Mouse (Mus musculus): ENCODE measurements around the gene Clca3a1. TPM values are rescaled to one million over a fixed set of nuclear protein-coding genes. Genes with fewer than 3 reads are reported as not detected.
"Not testable (repeated sequence)": the region's sequence is repeated elsewhere in the genome, so short reads cannot be mapped to it uniquely, and the experiment has no call there.

Clca3a1 gene
- not detected in 2 replicates for polyA plus RNA-seq (2012; ENCODE audit: insufficient read depth, insufficient read length, missing spikeins)

DNA sequence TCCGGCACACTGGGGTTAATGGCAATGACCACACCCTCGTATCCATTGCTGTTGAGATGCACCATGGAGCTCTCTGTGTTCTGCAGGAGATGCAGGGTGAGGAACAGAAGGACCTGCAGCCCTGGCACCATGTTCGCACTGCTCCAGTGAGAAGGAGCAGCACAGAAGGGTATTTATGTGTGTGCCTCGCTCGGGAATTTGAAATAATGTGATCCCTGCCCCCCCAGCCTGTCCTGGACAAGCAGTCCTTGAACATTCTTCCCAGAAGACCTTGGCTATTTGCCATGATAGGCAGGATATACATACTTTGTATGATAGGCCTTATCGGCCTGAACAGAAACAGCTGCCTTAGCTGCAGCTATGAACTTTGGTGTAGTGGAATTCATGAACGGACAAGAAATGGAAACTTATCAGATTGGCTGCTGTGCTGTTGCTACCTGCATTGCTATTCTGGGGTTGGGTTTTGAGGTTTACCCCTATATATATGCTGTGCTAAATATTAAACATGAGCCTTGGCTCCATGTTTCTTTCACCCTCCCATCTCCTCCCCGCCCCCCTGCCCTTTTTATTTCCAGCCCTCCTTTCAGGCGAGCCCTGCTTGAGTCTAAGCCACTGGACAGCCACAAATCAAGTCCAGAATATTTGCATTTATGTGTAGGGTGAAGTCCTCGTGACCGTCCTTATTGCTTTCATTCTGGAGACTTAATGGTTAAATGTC is at the start of gene Clca3a1:
Clca3a1 (minus strand) TSS at position 386 of the 718 bp plus-strand sequence.
- Histone ChIP-seq H3K4me1 (ENCODE audit: control insufficient read depth, insufficient read depth, low read length) (no peaks in the 10 kb centered on the region), H3K27ac (ENCODE audit: insufficient read depth, low read depth, low read length) (no peak within 1 kb of the TSS), H3K4me3 (ENCODE audit: insufficient read depth, low read length) (no peak within 1 kb of the TSS)
- TF ChIP-seq CTCF (IDR thresholded peaks at IDR 0.05; ENCODE audit: low read depth, low read length) = no peak

DNA sequence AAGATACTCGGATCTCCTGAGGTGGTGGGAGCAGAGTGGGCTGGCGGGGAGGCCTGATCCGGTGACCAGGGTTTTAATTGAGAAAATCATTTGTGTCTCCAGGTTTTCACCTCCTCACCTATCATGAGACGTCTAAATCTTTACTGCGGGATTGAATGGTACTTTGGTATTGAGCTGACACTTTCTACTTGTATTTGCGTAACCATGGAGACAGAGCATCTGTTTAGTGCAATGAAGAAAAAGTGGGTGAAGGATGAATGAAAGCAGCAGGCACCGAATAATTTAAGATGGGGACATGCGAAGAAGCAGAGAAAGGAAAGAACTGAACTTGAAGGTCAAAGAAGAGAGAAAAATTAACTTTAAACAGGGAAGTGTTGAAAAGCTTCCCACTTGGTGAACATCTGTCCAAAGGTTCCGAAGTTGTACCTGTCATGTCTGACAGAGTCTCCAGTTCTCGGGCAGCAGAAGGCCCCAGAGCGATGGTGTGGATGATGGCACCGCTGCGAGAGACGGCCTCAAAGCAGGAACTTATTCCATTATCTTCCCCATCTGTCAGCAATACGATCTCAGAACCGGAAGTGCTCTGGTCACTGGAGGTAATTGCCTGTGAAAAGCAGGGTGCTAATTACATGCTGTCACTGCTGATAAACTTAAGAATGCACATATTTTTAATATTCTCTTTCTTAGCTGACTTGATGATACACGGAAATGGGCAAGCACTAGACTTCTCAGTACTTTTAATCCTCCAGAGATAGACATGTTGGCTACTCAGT is 47.6 kb upstream of the Clca3a1 start:
- H3K4me3 ChIP-seq (ENCODE audit: insufficient read depth, low read length); H3K27ac ChIP-seq (ENCODE audit: insufficient read depth, low read depth, low read length); H3K4me1 ChIP-seq (ENCODE audit: control insufficient read depth, insufficient read depth, low read length): not testable (repeated sequence)

DNA sequence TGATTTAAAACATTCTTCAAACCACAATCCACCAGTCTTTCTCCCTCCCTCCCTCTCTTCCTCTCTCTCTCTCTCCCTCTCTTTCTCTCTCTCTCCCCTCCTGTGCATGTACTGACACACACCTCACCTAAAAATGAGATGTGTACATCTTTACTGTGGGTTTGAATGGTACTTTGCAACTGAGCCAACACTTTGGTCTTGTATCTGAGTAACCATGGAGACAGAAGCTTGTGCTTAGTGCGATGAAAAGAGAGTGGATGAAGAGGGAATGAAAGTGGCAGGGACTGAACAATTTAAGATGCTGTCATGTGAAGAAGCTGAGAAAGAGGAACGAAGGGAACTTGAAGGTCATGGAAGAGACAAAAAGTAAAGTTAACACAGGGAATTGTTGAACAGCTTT is 45.8 kb upstream of the Clca3a1 start:
- H3K4me3 ChIP-seq (ENCODE audit: insufficient read depth, low read length); H3K27ac ChIP-seq (ENCODE audit: insufficient read depth, low read depth, low read length); H3K4me1 ChIP-seq (ENCODE audit: control insufficient read depth, insufficient read depth, low read length): not testable (repeated sequence)

DNA sequence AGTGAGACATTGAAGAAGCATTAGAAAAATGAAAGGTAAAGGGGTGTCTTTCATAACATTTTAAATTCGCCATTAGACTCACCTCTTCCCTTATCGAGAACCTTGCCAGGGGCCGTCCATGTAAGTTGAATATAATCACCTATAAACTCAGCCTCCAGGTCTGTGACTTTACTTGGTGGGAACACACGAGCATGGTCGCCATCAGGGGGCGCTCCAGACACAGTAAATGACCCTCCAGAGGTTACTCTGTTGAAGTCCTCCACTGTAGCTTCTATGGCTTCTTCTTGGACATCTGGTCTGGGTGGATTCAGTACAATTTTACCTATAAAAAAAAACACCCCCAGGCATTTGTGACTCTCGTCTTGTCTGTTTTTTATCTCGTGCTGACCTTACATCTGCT is 41.1 kb upstream of the Clca3a1 start:
- Histone ChIP-seq H3K4me1 (ENCODE audit: control insufficient read depth, insufficient read depth, low read length) (no peaks in the 10 kb centered on the region), H3K27ac (ENCODE audit: insufficient read depth, low read depth, low read length) (no peak overlapping the region), H3K4me3 (ENCODE audit: insufficient read depth, low read length) (no peak overlapping the region)
- TF ChIP-seq POLR2A (IDR thresholded peaks at IDR 0.05; ENCODE audit: borderline replicate concordance, low read depth, low read length) = no peak
- peak; percentile 55 for TF ChIP-seq CTCF (IDR thresholded peaks at IDR 0.05; ENCODE audit: low read depth, low read length)

DNA sequence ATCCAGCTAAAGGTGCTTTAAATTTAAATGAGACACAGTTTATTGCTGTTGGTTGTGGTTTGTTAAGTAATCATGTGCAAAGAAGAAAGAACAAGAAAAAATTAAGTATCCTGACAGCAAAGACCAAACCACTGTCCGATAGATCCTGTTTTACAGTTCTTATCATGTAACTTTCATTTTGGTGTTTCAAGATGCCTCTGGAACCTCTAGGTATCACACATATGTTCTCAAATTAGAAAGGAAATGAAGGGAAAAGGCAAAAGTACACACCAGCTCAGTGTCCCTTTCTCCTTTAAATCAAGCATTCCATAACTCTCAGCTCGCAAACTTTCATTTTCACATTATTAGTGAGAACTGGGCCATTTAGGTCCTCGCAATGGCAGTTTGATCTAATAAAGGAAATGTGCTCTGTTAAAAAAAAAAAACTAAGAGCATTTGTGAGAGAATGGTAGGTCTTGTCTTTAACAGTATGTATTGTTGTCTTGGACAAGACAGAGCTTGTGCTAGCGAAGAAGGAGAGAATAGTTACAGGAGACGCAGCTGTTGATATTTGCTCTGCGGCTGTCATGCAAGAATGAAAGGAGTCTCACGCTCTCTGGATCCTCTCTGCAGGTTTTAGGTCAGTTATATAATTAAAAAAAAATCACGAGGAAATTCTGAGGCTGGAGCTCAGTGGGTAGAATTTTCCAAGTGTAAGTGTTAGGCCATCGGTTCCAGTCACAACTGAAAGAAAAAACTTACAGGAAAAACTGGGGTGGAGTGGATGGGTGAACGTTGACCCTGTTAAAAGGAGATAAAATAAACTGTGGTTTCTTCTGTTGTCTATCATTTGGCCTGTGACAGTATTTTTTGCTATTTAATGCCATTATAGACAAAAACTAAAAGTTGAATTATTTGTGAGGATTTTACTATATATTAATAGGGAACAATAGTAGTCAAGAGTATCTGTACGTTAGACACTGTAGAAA is 24.7 kb upstream of the Clca3a1 start:
- no peak overlapping the region for H3K27ac ChIP-seq (ENCODE audit: insufficient read depth, low read depth, low read length)
- TF ChIP-seq POLR2A (IDR thresholded peaks at IDR 0.05; ENCODE audit: borderline replicate concordance, low read depth, low read length) = no peak
- no peak for TF ChIP-seq CTCF (IDR thresholded peaks at IDR 0.05; ENCODE audit: low read depth, low read length)

DNA sequence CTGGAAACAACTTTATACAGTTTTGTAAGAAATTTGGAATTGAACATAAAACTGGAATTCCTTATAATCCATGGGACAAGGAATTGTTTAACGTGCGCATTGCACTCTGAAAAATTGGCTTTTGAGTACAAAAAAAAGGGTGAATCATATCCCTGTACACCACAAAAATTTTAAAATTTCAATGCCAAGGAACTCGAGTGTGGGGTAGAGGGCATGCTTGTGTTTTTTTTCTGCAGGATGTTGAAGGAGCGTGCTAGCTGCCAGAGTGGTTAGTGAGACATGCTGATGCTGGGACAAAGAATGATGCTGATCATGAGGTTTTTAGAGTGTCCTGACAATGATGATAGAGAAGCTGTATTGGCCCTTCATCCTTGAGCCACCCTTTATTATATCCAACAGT is 4.4 kb upstream of the Clca3a1 start:
- TF ChIP-seq POLR2A (IDR thresholded peaks at IDR 0.05; ENCODE audit: borderline replicate concordance, low read depth, low read length) (no peak), CTCF (IDR thresholded peaks at IDR 0.05; ENCODE audit: low read depth, low read length) (no peak)
- Histone ChIP-seq H3K4me3 (ENCODE audit: insufficient read depth, low read length) (no peak overlapping the region), H3K27ac (ENCODE audit: insufficient read depth, low read depth, low read length) (no peak overlapping the region), H3K4me1 (ENCODE audit: control insufficient read depth, insufficient read depth, low read length) (no peaks in the 10 kb centered on the region)

More for the DNA sequence above, 24.7 kb upstream of the Clca3a1 start:
- no peaks in the 10 kb centered on the region for H3K4me1 ChIP-seq (ENCODE audit: control insufficient read depth, insufficient read depth, low read length)
- H3K4me3 ChIP-seq (ENCODE audit: insufficient read depth, low read length) = no peak overlapping the region

DNA sequence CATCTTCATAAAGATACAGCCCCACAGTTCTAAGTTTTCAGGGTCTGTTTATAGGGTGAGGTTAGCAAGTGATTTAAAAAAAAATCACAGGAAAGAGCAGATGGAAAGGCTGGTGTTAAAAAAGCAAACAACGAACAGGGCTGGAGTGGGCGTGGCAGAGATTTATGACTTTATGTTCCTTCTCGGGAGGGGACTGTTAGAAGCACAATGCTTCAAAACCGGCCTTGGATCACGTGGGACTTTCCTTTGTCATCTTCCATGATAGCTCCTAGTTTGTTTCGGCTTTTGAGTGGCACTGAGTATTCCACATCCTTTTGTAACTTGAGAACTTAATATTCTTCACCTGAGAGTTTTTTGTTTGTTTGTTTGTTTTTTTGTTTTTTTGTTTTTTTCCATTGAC is 677 bp upstream of the Clca3a1 start:
- H3K4me3 ChIP-seq (ENCODE audit: insufficient read depth, low read length) = no peak overlapping the region
- no peak for TF ChIP-seq POLR2A (IDR thresholded peaks at IDR 0.05; ENCODE audit: borderline replicate concordance, low read depth, low read length)
- TF ChIP-seq CTCF (IDR thresholded peaks at IDR 0.05; ENCODE audit: low read depth, low read length) = no peak
- no peak overlapping the region for H3K27ac ChIP-seq (ENCODE audit: insufficient read depth, low read depth, low read length)
- no peaks in the 10 kb centered on the region for H3K4me1 ChIP-seq (ENCODE audit: control insufficient read depth, insufficient read depth, low read length)

DNA sequence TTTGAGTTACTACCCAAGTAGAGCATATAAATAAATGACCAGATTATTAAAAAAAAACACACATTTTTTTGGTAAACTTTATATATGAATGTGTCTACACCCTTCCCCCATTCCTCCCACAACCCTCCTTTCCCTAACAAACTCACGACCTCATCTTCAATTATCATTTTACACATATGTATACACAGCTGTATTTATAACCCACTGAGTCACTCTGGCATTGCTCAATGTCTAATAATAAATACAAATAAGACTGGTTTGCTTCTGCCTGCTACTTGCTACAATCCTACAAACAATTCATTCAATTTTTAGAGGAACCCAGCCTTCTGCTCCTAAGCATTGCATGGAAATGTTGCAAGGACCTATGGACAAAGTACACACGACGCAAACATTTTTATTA is 1.1 kb downstream of the Clca3a1 start:
- TF ChIP-seq CTCF (IDR thresholded peaks at IDR 0.05; ENCODE audit: low read depth, low read length) = no peak
- no peak for TF ChIP-seq POLR2A (IDR thresholded peaks at IDR 0.05; ENCODE audit: borderline replicate concordance, low read depth, low read length)
- Histone ChIP-seq H3K4me3 (ENCODE audit: insufficient read depth, low read length) (no peak overlapping the region), H3K27ac (ENCODE audit: insufficient read depth, low read depth, low read length) (no peak overlapping the region), H3K4me1 (ENCODE audit: control insufficient read depth, insufficient read depth, low read length) (no peaks in the 10 kb centered on the region)

DNA sequence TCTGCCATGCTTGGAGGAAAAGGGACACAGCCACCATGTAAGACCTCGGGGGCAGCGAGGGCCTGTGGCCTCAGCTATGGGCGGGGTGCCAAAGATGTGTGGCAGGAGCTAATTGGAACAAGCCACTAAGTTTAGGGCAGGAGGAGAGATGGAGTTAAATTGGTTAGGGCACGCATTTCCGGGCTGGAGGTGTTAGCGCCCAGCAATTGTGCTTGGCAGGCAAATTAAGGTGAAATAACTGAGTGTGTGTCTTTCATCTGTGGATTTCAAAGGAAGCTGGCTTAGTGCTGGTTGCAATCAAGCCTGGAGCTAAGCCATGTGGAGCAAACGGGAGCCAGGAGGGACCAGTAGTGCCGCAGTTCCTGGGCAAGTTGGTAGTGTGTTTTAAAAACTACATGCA is 4.7 kb downstream of the Clca3a1 start:
- not testable (repeated sequence) for H3K4me1 ChIP-seq (ENCODE audit: control insufficient read depth, insufficient read depth, low read length)

DNA sequence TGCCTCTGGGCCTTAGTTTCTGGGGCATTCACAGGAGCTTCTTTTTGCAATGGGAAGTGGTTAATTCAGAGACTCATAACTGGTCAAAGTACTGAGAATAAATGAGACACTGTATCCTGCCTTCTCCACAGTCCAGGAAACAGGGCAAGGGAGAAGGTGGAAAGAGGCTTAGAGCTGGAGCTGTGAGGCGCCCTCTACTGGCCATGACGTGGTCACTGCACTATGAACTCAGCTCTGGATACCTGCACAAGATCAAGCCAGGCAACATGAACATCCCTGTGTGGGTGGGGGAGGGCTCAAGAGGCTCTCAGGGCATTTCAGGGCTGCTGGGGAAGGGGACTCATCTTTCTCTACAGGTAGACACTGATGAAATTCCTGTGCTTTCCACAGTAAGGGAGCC is 7.7 kb downstream of the Clca3a1 start:
- H3K27ac ChIP-seq (ENCODE audit: insufficient read depth, low read depth, low read length) = no peak overlapping the region
- H3K4me3 ChIP-seq (ENCODE audit: insufficient read depth, low read length) = no peak overlapping the region
- TF ChIP-seq POLR2A (IDR thresholded peaks at IDR 0.05; ENCODE audit: borderline replicate concordance, low read depth, low read length) = no peak
- TF ChIP-seq CTCF (IDR thresholded peaks at IDR 0.05; ENCODE audit: low read depth, low read length) = peak; percentile 46
- no peaks in the 10 kb centered on the region for H3K4me1 ChIP-seq (ENCODE audit: control insufficient read depth, insufficient read depth, low read length)

More for the DNA sequence above, 4.7 kb downstream of the Clca3a1 start:
- not testable (repeated sequence) for H3K27ac ChIP-seq (ENCODE audit: insufficient read depth, low read depth, low read length); H3K4me3 ChIP-seq (ENCODE audit: insufficient read depth, low read length)

DNA sequence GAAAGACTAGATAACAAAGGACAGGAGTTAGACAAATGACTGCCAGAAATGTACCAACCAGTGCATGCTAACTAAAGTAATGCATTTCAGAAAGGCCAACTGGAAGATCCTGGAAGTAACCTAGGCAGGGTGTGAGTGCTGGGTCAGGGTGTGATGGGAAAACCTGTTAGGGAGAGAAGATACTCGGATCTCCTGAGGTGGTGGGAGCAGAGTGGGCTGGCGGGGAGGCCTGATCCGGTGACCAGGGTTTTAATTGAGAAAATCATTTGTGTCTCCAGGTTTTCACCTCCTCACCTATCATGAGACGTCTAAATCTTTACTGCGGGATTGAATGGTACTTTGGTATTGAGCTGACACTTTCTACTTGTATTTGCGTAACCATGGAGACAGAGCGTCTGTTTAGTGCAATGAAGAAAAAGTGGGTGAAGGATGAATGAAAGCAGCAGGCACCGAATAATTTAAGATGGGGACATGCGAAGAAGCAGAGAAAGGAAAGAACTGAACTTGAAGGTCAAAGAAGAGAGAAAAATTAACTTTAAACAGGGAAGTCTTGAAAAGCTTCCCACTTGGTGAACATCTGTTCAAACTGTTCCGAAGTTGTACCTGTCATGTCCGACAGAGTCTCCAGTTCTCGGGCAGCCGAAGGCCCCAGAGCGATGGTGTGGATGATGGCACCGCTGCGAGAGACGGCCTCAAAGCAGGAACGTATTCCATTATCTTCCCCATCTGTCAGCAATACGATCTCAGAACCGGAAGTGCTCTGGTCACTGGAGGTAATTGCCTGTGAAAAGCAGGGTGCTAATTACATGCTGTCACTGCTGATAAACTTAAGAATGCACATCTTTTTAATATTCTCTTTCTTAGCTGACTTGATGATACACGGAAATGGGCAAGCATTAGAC is 11.5 kb downstream of the Clca3a1 start:
- not testable (repeated sequence) for H3K4me3 ChIP-seq (ENCODE audit: insufficient read depth, low read length); H3K4me1 ChIP-seq (ENCODE audit: control insufficient read depth, insufficient read depth, low read length); H3K27ac ChIP-seq (ENCODE audit: insufficient read depth, low read depth, low read length)

DNA sequence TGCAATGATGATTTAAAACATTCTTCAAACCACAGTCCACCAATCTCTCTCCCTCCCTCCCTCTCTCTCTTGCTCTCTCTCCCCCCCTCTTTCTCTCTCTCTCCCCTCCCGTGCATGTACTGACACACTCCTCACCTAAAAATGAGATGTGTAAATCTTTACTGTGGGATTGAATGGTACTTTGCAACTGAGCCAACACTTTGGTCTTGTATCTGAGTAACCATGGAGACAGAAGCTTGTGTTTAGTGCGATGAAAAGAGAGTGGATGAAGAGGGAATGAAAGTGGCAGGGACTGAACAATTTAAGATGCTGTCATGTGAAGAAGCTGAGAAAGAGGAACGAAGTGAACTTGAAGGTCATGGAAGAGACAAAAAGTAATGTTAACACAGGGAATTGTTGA is 13.1 kb downstream of the Clca3a1 start:
- H3K27ac ChIP-seq (ENCODE audit: insufficient read depth, low read depth, low read length); H3K4me1 ChIP-seq (ENCODE audit: control insufficient read depth, insufficient read depth, low read length); H3K4me3 ChIP-seq (ENCODE audit: insufficient read depth, low read length): not testable (repeated sequence)

DNA sequence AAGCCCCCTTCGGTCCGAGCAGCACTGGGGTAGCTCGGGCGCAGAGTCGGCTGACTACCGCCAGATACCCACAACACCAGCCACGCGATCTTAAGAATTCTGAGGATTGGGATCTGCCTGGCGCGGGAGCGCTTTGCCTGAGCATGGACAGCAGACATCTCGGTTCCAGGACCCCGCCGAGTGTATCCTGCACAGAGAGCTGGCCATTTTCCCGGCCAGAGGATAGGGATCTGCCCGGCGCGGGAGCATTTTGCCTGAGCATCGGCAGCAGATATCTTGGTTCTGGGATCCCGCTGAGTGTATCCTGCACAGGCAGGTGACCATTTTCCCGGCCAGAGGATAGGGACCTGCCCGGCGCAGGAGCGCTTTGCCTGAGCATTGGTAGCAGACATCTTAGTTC is 22.4 kb downstream of the Clca3a1 start:
- H3K4me3 ChIP-seq (ENCODE audit: insufficient read depth, low read length); H3K27ac ChIP-seq (ENCODE audit: insufficient read depth, low read depth, low read length); H3K4me1 ChIP-seq (ENCODE audit: control insufficient read depth, insufficient read depth, low read length): not testable (repeated sequence)

All from bone marrow macrophage, adult 2 months (primary cell).